Mouse (Mus musculus) heart, adult 2 months (tissue): ENCODE measurements around the gene Napa. TPM values are rescaled to one million over a fixed set of nuclear protein-coding genes. Genes with fewer than 3 reads are reported as not detected.

Experiments
- DNase-seq, 2 experiments: peaks; one replicate each; pipeline ENCODE4 v3.0.0; 2021
- H3K27ac ChIP-seq: fragments of 200-600 bp; 2 replicates; pipeline ENCODE4 v1.8.1; 2022
- H3K27me3 ChIP-seq: fragments of 200-500 bp; 2 replicates; pipeline ENCODE4 v1.6.1; 2012; ENCODE audit warnings: mild to moderate bottlenecking, low read length, inconsistent platforms, mixed read lengths; ENCODE audit not compliant: control insufficient read depth, insufficient read depth
- H3K36me3 ChIP-seq: fragments of 200-500 bp; 2 replicates; pipeline ENCODE4 v1.6.1; 2012; ENCODE audit warnings: low read length, inconsistent platforms; ENCODE audit not compliant: control insufficient read depth, insufficient read depth
- H3K4me1 ChIP-seq: fragments of 200-500 bp; 2 replicates; pipeline ENCODE4 v1.6.1; 2011; ENCODE audit warnings: low read length; ENCODE audit not compliant: control insufficient read depth, insufficient read depth
- H3K4me3 ChIP-seq: fragments of 200-600 bp; 2 replicates; pipeline ENCODE4 v1.8.1; 2022
- H3K79me2 ChIP-seq: fragments of 200-500 bp; replicated peaks from 2 replicates; pipeline ENCODE4 v1.6.1; 2012; ENCODE audit warnings: mild to moderate bottlenecking, inconsistent platforms, low read length, moderate library complexity, mixed read lengths; ENCODE audit not compliant: control insufficient read depth, insufficient read depth
- H3K9ac ChIP-seq: fragments of 200-500 bp; 2 replicates; pipeline ENCODE4 v1.6.1; 2012; ENCODE audit warnings: low read depth, mild to moderate bottlenecking, control low read depth, inconsistent platforms, low read length, mixed read lengths
- CTCF ChIP-seq: fragments of 200-600 bp; IDR thresholded peaks from 2 replicates; pipeline ENCODE4 v1.8.1; 2022; ENCODE audit warnings: antibody characterized with exemption, mild to moderate bottlenecking, moderate library complexity
- EP300 ChIP-seq: fragments of 200-500 bp; IDR thresholded peaks from 2 replicates; pipeline ENCODE4 v1.6.1; 2011; ENCODE audit warnings: low read depth, low read length, control low read depth; ENCODE audit not compliant: insufficient read depth
- POLR2A ChIP-seq: fragments of 200-500 bp; IDR thresholded peaks from 2 replicates; pipeline ENCODE4 v1.6.1; 2011; ENCODE audit warnings: mild to moderate bottlenecking, low read depth, low read length, control low read depth; ENCODE audit not compliant: insufficient read depth
- WGBS: fragments of 180-500 bp; shearing (Covaris S2); methylation state at CpG from one replicate; pipeline ENCODE4 v1.1.7; 2018; 5-methylcytosine and 5-hydroxymethylcytosine counted together
- intact Hi-C: fragments of 180-260 bp; cut with DNase I; formaldehyde crosslinking; loops from one replicate; pipeline ENCODE4 v1.15.1; 2025
- polyA plus RNA-seq: library from polyadenylated mRNA; depleted of rRNA; stranded (reverse); fragments of >200 nt; gene quantifications from 2 replicates; pipeline ENCODE4 v1.2.3, GENCODE M21; 2012
- total RNA-seq, 2 experiments: library from RNA; stranded (reverse); gene quantifications; 2 replicates each; pipeline ENCODE4 v1.2.3; 2021

Napa gene
- total and polyA plus RNA-seq, 3 experiments = 74.0 to 165 (median 95.3) TPM

DNA sequence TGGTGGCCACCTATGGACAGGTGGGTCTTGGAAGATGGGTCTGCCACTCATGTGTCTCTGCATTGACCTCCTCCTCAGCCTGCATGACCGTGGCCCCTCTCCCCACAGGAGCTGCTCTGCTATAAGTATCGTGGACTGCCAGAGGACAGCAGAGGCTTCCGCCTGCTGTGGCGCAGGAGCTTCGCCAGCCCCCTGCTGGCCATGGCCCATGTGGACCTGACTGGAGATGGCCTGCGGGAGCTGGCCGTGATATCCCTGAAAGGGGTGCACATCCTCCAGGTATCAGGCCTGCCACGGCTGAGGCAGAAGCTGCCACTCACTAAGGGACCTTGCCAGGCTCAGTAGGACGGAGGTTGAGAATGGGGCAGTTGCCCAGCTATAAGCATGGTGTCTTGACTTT lies 27.6 kb downstream of the Napa start:
- TF ChIP-seq CTCF (no peak), EP300 (no peak), POLR2A (no peak)
- Histone ChIP-seq H3K36me3 (no peaks in the 10 kb centered on the region), H3K9ac (no peak overlapping the region), H3K27me3 (peaks cover 3% of the 10 kb centered on the region; the same call in 1 of the 2 replicates), H3K4me1 (peaks cover 2% of the 10 kb centered on the region; the same call in 1 of the 2 replicates), H3K79me2 (no peaks in the 10 kb centered on the region), H3K4me3 (no peak overlapping the region), H3K27ac (no peak overlapping the region)
- intact Hi-C loops = loop anchor here (5.0 kb wide), 1 partner anchor 51 kb away; the partner anchor contains the start of gene Meis3
- 81% methylated on average over 9 of the region's 9 CpGs for WGBS
- DNase-seq = no peak

DNA sequence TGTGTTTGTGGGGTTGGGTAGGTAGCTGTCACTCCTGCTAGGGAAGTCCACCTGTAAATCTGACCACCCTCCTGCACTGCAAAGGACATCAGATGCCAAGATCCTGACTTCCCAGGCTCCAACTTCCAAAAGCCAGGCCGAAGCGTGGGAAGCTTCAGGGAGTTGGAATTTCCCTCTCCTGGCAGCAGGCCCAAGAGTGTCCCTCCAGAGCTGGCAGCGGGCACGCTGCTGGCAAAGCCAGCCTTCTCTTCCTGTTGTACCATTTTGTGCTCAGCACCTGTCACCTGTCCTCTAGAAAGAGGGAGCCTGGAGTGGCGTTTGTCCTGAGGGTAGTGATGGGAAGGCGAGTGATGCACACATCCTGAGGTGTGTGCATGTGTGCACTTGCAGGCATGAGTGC lies 30.1 kb downstream of the Napa start:
- intact Hi-C loops = loop anchor here (5.0 kb wide), 1 partner anchor 49 kb away; the partner anchor contains the start of gene Meis3
- no peak for DNase-seq
- 44% methylated on average over 6 of the region's 6 CpGs for WGBS
- Histone ChIP-seq H3K4me1 (peaks cover 2% of the 10 kb centered on the region; the same call in 1 of the 2 replicates), H3K4me3 (no peak overlapping the region), H3K9ac (no peak overlapping the region), H3K79me2 (no peaks in the 10 kb centered on the region), H3K27me3 (peaks cover 3% of the 10 kb centered on the region; the same call in 1 of the 2 replicates), H3K36me3 (no peaks in the 10 kb centered on the region), H3K27ac (no peak overlapping the region)
- TF ChIP-seq EP300 (no peak), CTCF (no peak), POLR2A (no peak)

DNA sequence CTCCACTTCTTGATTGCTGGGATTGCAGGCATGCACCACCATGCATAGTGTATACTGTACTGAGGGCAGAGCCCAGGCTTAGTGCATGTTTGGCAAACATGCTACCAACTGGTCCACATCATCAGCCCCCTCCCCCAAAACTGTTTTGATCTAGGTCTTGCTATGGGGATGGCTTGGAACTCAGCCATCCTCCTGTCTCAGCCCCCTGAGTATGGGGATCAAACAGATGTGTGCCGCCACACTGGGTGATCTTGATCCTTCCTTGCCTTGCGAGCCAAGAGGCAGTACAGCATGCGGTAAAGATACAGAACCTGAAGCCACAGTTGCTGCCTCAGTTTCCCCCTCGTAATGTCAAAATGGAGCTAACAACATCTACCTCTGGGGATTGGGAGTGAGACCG lies 30.6 kb downstream of the Napa start:
- no peak for DNase-seq
- H3K79me2 ChIP-seq = no peaks in the 10 kb centered on the region
- WGBS = 67% methylated on average over 5 of the region's 5 CpGs
- H3K36me3 ChIP-seq = no peaks in the 10 kb centered on the region
- no peak for TF ChIP-seq EP300
- no peak for TF ChIP-seq CTCF
- no peak for TF ChIP-seq POLR2A
- intact Hi-C loops = loop anchor here (5.0 kb wide), 1 partner anchor 48 kb away; the partner anchor contains the start of gene Meis3
- H3K27ac ChIP-seq = peak overlapping the region; percentile 76
- no peak overlapping the region for H3K4me3 ChIP-seq
- peaks cover 2% of the 10 kb centered on the region; the same call in 1 of the 2 replicates for H3K4me1 ChIP-seq
- peaks cover 3% of the 10 kb centered on the region; the same call in 1 of the 2 replicates for H3K27me3 ChIP-seq
- H3K9ac ChIP-seq = no peak overlapping the region; the same call in 1 of the 2 replicates

DNA sequence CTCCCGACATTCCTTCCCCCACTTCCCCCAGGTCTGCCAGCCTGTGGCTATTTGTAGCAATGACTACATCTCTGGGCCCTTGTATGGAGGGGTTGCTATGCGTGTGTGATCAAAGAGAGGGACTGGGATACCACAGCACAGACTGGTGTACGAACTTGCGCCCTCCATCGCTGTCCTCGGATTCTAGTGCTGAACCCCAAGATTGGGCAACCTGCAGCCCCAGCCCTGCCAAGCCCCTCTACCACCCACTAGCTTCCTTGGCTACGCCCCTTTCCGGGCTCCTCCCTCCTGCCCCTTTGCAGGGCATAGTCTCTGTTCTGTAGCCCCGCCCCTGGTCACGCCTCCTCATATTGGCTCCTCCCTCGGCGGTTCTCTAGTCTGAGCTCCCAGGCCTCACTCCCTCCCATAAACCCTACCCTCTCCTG lies 31.2 kb downstream of the Napa start, which contains the start of gene Slc8a2:
Gene Slc8a2 (plus strand): TSS at position 406 of the 425 bp plus-strand sequence.
- Histone ChIP-seq H3K27ac (peak within 1 kb of the TSS; percentile 76), H3K4me1 (peaks cover 2% of the 10 kb centered on the region; the same call in 1 of the 2 replicates), H3K36me3 (no peaks in the 10 kb centered on the region), H3K9ac (peak within 1 kb of the TSS; percentile 63), H3K4me3 (peak within 1 kb of the TSS; percentile 43), H3K27me3 (peaks cover 3% of the 10 kb centered on the region; the same call in 1 of the 2 replicates), H3K79me2 (no peaks in the 10 kb centered on the region)
- WGBS = 3% methylated on average over 12 of the region's 12 CpGs
- peak; percentile 78 to 83 for DNase-seq
- no peak for TF ChIP-seq CTCF
- TF ChIP-seq EP300 = no peak
- peak; percentile 34; the same call in 1 of the 2 replicates for TF ChIP-seq POLR2A
- intact Hi-C loops = loop anchor here (5.0 kb wide), 1 partner anchor 48 kb away; the partner anchor contains the start of gene Meis3

DNA sequence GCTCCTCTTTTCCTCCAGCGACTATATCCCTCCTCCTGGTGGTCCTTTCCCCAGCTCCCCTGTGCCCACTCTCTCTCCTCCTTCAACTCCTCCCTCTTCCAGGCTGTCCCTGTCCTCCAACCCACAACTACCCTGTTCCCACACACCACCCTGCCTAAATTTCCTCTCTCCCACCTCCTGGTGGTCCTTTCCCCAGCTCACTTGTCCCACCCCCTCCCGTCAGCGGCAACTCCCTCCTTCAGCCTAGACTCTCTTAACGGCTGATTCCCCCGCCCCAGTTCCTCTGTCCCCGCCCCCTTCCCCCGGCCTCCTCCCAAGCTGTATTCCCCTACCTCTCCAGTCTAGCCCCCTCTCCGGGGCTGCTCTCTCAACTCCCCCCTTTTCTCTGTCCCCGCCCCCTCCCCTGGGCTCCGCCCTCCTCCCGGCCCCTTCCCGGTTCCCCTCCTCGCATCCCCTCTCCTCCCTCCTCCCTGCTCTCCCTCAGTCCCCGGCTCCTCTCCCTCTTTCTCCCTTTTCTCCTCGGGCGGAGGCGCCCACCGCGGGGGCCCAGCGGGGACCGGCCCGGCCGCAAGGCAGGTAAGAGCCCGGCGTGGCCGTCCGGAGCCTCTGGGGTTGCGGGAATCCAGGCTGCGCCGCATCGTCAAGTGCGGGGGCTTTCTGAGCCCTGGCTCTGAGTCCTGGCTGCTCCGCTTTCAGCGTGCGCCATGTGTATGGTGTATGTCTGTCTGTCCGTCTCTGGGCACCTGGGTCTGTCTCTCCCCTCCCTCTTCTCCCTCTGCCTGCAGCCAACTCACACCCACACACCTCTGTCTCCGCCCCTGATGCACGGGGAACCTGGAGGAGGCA lies 31.8 kb downstream of the Napa start:
- Histone ChIP-seq H3K9ac (peak overlapping the region; percentile 63), H3K27me3 (peaks cover 3% of the 10 kb centered on the region; the same call in 1 of the 2 replicates), H3K4me1 (peaks cover 2% of the 10 kb centered on the region; the same call in 1 of the 2 replicates), H3K4me3 (peak overlapping the region; percentile 43), H3K79me2 (no peaks in the 10 kb centered on the region), H3K36me3 (no peaks in the 10 kb centered on the region), H3K27ac (peak overlapping the region; percentile 76)
- WGBS = 1% methylated on average over 25 of the region's 38 CpGs
- no peak for DNase-seq
- TF ChIP-seq CTCF (no peak), EP300 (no peak), POLR2A (no peak)
- intact Hi-C loops = loop anchor here (5.0 kb wide), 1 partner anchor 47 kb away; the partner anchor contains the start of gene Meis3
